Mouse (Mus musculus) kidney, postnatal 0 days (tissue): Measurements from ENCODE around the gene 4933430I17Rik. TPM values are rescaled to one million over a fixed set of nuclear protein-coding genes. Genes with fewer than 3 reads are reported as not detected.
A peak's percentile ranks its signal among the peaks of the same experiment; 100 is the strongest.

Experiments
- ATAC-seq: fragments of 200-750 bp; cut with Nextera tagmentation; replicated peaks from 2 replicates; pipeline ENCODE4 v1.8.0; 2017; ENCODE audit warnings: low read depth, moderate number of reproducible peaks, moderate TSS enrichment, moderate library complexity; ENCODE audit not compliant: low FRiP score
- DNase-seq: peaks from one replicate; pipeline ENCODE4 v3.0.0-alpha.2; 2016; ENCODE audit warnings: low spot score
- H3K27ac ChIP-seq: fragments of 300-500 bp; sonication (generic); 2 replicates; pipeline ENCODE4 v1.5.1; 2014; ENCODE audit warnings: mild to moderate bottlenecking
- H3K27me3 ChIP-seq: fragments of 300-500 bp; sonication (generic); 2 replicates; pipeline ENCODE4 v1.6.1; 2014; ENCODE audit warnings: low read length, mixed read lengths; ENCODE audit not compliant: insufficient read depth
- H3K36me3 ChIP-seq: fragments of 300-500 bp; sonication (generic); 2 replicates; pipeline ENCODE4 v1.6.1; 2014; ENCODE audit warnings: low read length, mixed read lengths; ENCODE audit not compliant: insufficient read depth
- H3K4me1 ChIP-seq: fragments of 300-500 bp; sonication (generic); replicated peaks from 2 replicates; pipeline ENCODE4 v1.6.1; 2014; ENCODE audit warnings: antibody characterized with exemption, low read length, mixed read lengths; ENCODE audit not compliant: insufficient read depth
- H3K4me2 ChIP-seq: fragments of 300-500 bp; sonication (generic); 2 replicates; pipeline ENCODE4 v1.6.1; 2014; ENCODE audit warnings: mild to moderate bottlenecking, low read length, moderate library complexity, mixed read lengths
- H3K4me3 ChIP-seq: fragments of 300-500 bp; sonication (generic); replicated peaks from 2 replicates; pipeline ENCODE4 v1.5.1; 2014; ENCODE audit warnings: low read depth, low read length
- H3K9ac ChIP-seq: fragments of 300-500 bp; sonication (generic); 2 replicates; pipeline ENCODE4 v1.6.1; 2014; ENCODE audit warnings: low read depth, low read length
- H3K9me3 ChIP-seq: fragments of 300-500 bp; sonication (generic); replicated peaks from 2 replicates; pipeline ENCODE4 v1.6.1; 2016; ENCODE audit warnings: low read length, inconsistent platforms, mixed read lengths
- CTCF ChIP-seq: IDR thresholded peaks from 2 replicates; pipeline ENCODE4 v1.5.1; 2016; ENCODE audit warnings: antibody characterized with exemption, low read depth, mild to moderate bottlenecking, moderate library complexity
- WGBS: fragments of 180-500 bp; shearing (Covaris S2); extraction: QIAGEN DNeasy Blood & Tissue Kit; methylation state at CpG from one replicate; pipeline ENCODE4 v1.1.7; 2014; 5-methylcytosine and 5-hydroxymethylcytosine counted together
- polyA plus RNA-seq: library from polyadenylated mRNA; unstranded; fragments of >200 nt; fragmentation: Nextera tagmentation; extraction: Ambion mirVana; gene quantifications from 2 replicates; pipeline ENCODE4 v1.2.1, GENCODE M21; 2015

The 4933430I17Rik gene
- polyA plus RNA-seq, 1 experiment from 2014 or later: 0.45 TPM

GRCm38 (mm10) chr4:62551966-62552365, 26.8 kb downstream of the 4933430I17Rik start:
- no peak for TF ChIP-seq CTCF
- no peak overlapping the region for H3K9ac ChIP-seq
- WGBS: 66% methylated on average over 7 of the region's 7 CpGs
- H3K36me3 ChIP-seq: no peaks in the 10 kb centered on the region
- ATAC-seq (no peak), DNase-seq (no peak)
- H3K4me1 ChIP-seq: no peaks in the 10 kb centered on the region
- H3K4me3 ChIP-seq: no peak overlapping the region
- no peaks in the 10 kb centered on the region for H3K9me3 ChIP-seq
- no peak overlapping the region for H3K4me2 ChIP-seq
- no peaks in the 10 kb centered on the region for H3K27me3 ChIP-seq
- H3K27ac ChIP-seq: no peak overlapping the region

GRCm38 (mm10) chr4:62557436-62557835, 32.3 kb downstream of the 4933430I17Rik start:
- DNase-seq: peak; percentile 51

DNA sequence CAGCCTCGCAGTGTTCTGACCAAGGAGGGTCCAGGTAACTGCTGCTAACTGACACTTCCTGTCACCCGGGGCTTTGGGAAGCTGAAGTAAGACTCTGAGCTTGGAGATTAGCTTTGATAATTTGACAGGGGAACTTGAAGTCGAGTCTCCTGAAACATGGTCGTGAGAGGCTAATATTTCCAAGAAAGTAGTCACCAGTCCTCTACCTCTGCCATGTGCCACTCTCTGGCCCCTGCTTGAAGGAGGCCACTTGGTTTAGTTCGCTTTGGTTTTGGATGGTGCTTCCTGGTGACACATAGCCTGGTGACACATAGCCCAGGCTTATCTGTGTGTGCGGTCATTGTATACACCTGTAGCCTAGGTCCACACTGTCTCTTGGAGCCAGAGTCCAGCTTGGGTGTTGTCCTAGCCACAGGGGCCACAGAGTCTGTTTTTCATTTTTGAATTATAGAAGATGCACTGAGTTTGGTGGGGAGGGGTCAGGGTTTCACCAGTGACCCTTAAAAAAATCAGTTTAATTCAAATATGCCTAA, 34.7 kb downstream of the 4933430I17Rik start, which contains the start of gene Rgs3:
TSS of gene Rgs3 (plus strand) at position 51 of the 533 bp plus-strand sequence.
- Histone ChIP-seq H3K27me3 (no peaks in the 10 kb centered on the region), H3K4me2 (no peak within 1 kb of the TSS), H3K9me3 (no peaks in the 10 kb centered on the region), H3K4me3 (no peak within 1 kb of the TSS), H3K9ac (no peak within 1 kb of the TSS), H3K4me1 (no peaks in the 10 kb centered on the region), H3K27ac (no peak within 1 kb of the TSS), H3K36me3 (no peaks in the 10 kb centered on the region)
- ATAC-seq (no peak), DNase-seq (no peak)
- 53% methylated on average over 6 of the region's 6 CpGs for WGBS
- no peak for TF ChIP-seq CTCF

More at GRCm38 (mm10) chr4:62557436-62557835, 32.3 kb downstream of the 4933430I17Rik start:
- Histone ChIP-seq H3K9ac (no peak overlapping the region), H3K27ac (no peak overlapping the region), H3K27me3 (no peaks in the 10 kb centered on the region), H3K36me3 (no peaks in the 10 kb centered on the region), H3K9me3 (no peaks in the 10 kb centered on the region), H3K4me3 (no peak overlapping the region), H3K4me2 (no peak overlapping the region), H3K4me1 (no peaks in the 10 kb centered on the region)
- ATAC-seq: no peak
- 43% methylated on average over 3 of the region's 3 CpGs for WGBS
- no peak for TF ChIP-seq CTCF

- ATAC-seq (peak; percentile 51; the same call in 1 of the 2 replicates), DNase-seq (peak; percentile 94)
- no peak overlapping the region for H3K4me3 ChIP-seq
- TF ChIP-seq CTCF: peak; percentile 92
- no peak overlapping the region for H3K4me2 ChIP-seq
- H3K9me3 ChIP-seq: no peaks in the 10 kb centered on the region
- H3K36me3 ChIP-seq: no peaks in the 10 kb centered on the region
- no peaks in the 10 kb centered on the region for H3K4me1 ChIP-seq
- no peak overlapping the region for H3K9ac ChIP-seq
- no peak overlapping the region for H3K27ac ChIP-seq
- H3K27me3 ChIP-seq: no peaks in the 10 kb centered on the region
- 24% methylated on average over 4 of the region's 4 CpGs for WGBS
Measured at GRCm38 (mm10) chr4:62560963-62561629, 35.9 kb downstream of the 4933430I17Rik start.

DNA sequence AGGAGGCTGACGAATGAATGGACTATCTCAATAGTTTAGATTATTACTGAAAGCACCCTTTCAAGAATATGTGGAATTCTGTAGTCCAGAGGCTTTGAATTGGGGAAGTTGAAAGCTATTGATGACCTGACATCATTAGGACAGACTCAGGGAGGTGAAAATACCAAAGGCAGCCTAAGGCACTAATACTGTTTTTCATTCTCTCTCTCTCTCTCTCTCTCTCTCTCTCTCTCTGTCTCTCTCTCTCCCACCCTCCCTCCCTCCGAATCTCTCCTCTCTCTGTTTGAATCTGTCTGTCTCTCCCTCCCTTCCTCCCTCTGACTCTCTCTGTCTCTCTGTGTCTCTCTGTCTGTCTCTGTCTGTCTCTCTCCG, 36.4 kb downstream of the 4933430I17Rik start:
- ATAC-seq: no peak
- 60% methylated on average over 3 of the region's 3 CpGs for WGBS
- no peak for TF ChIP-seq CTCF

GRCm38 (mm10) chr4:62562006-62562405, 36.8 kb downstream of the 4933430I17Rik start:
- H3K4me1 ChIP-seq: no peaks in the 10 kb centered on the region
- H3K36me3 ChIP-seq: no peaks in the 10 kb centered on the region
- DNase-seq (no peak), ATAC-seq (no peak)
- H3K9me3 ChIP-seq: no peaks in the 10 kb centered on the region
- no peaks in the 10 kb centered on the region for H3K27me3 ChIP-seq
- no peak for TF ChIP-seq CTCF
- 57% methylated on average over 4 of the region's 4 CpGs for WGBS
- H3K27ac ChIP-seq: no peak overlapping the region
- no peak overlapping the region for H3K4me2 ChIP-seq
- no peak overlapping the region for H3K4me3 ChIP-seq
- no peak overlapping the region for H3K9ac ChIP-seq

More for the DNA sequence above, 36.4 kb downstream of the 4933430I17Rik start:
- no peaks in the 10 kb centered on the region for H3K9me3 ChIP-seq
- H3K9ac ChIP-seq: no peak overlapping the region
- no peaks in the 10 kb centered on the region for H3K4me1 ChIP-seq
- no peak overlapping the region for H3K4me3 ChIP-seq
- no peak for DNase-seq
- no peaks in the 10 kb centered on the region for H3K36me3 ChIP-seq
- no peak overlapping the region for H3K4me2 ChIP-seq
- H3K27ac ChIP-seq: no peak overlapping the region
- H3K27me3 ChIP-seq: no peaks in the 10 kb centered on the region

GRCm38 (mm10) chr4:62566530-62566929, 41.4 kb downstream of the 4933430I17Rik start:
- no peak overlapping the region for H3K9ac ChIP-seq
- ATAC-seq: no peak
- peak; percentile 44 for DNase-seq

More at GRCm38 (mm10) chr4:62566530-62566929, 41.4 kb downstream of the 4933430I17Rik start:
- no peak for TF ChIP-seq CTCF
- Histone ChIP-seq H3K9me3 (no peaks in the 10 kb centered on the region), H3K4me2 (no peak overlapping the region), H3K27ac (no peak overlapping the region), H3K4me1 (no peaks in the 10 kb centered on the region), H3K27me3 (no peaks in the 10 kb centered on the region), H3K36me3 (no peaks in the 10 kb centered on the region), H3K4me3 (no peak overlapping the region)
- WGBS: 52% methylated on average over 4 of the region's 4 CpGs
